Mouse (Mus musculus) embryo, embryonic 11 days (tissue): ENCODE results near the gene Cdhr2.

ENCODE experiments used
- DNase-seq: peaks from one replicate; pipeline ENCODE4 v3.0.0-alpha.2; 2015

Gene Cdhr2

GRCm38 (mm10) chr13:54701243-54701642 is at the start of gene Cdhr2:
Cdhr2 (plus strand) TSS chr13:54701461.
- no peak for DNase-seq

- DNase-seq, result no peak
Observed at GRCm38 (mm10) chr13:54660877-54661276, 40.4 kb upstream of the Cdhr2 start.

- DNase-seq, result no peak
Observed at GRCm38 (mm10) chr13:54661358-54661757, 39.9 kb upstream of the Cdhr2 start.

GRCm38 (mm10) chr13:54663999-54664398 is 37.3 kb upstream of the Cdhr2 start:
- no peak for DNase-seq

GRCm38 (mm10) chr13:54664509-54664908 is 36.8 kb upstream of the Cdhr2 start:
- no peak for DNase-seq

- DNase-seq, result no peak
Observed at GRCm38 (mm10) chr13:54665062-54665461, 36.2 kb upstream of the Cdhr2 start.

- no peak for DNase-seq
Observed at GRCm38 (mm10) chr13:54670491-54670890, 30.8 kb upstream of the Cdhr2 start.

- DNase-seq, result peak; percentile 31
Observed at GRCm38 (mm10) chr13:54675895-54676590, 25.2 kb upstream of the Cdhr2 start.

- DNase-seq, result no peak
Observed at GRCm38 (mm10) chr13:54678263-54678662, 23.0 kb upstream of the Cdhr2 start.

- no peak for DNase-seq
Observed at GRCm38 (mm10) chr13:54680184-54680853, 20.9 kb upstream of the Cdhr2 start.

- no peak for DNase-seq
Observed at GRCm38 (mm10) chr13:54681291-54681690, 20.0 kb upstream of the Cdhr2 start.

GRCm38 (mm10) chr13:54683301-54683700 is 18.0 kb upstream of the Cdhr2 start:
- no peak for DNase-seq

GRCm38 (mm10) chr13:54684140-54684896 is 16.9 kb upstream of the Cdhr2 start:
- DNase-seq, result no peak

GRCm38 (mm10) chr13:54685174-54685573 is 16.1 kb upstream of the Cdhr2 start:
- DNase-seq, result peak; percentile 63

GRCm38 (mm10) chr13:54686139-54687053 is 14.9 kb upstream of the Cdhr2 start:
- DNase-seq, result peak; percentile 31

GRCm38 (mm10) chr13:54687096-54687495 is 14.2 kb upstream of the Cdhr2 start:
- DNase-seq, result peak; percentile 91

- peak; percentile 97 for DNase-seq
Observed at GRCm38 (mm10) chr13:54687575-54688424, 13.5 kb upstream of the Cdhr2 start.

- DNase-seq, result no peak
Observed at GRCm38 (mm10) chr13:54690151-54690740, 11.0 kb upstream of the Cdhr2 start.

GRCm38 (mm10) chr13:54691737-54692136 is 9.5 kb upstream of the Cdhr2 start:
- no peak for DNase-seq

GRCm38 (mm10) chr13:54692711-54693557 is 8.3 kb upstream of the Cdhr2 start:
- no peak for DNase-seq
